Mouse (Mus musculus): ENCODE results near the gene Tcf21.

Gene Tcf21

DNA sequence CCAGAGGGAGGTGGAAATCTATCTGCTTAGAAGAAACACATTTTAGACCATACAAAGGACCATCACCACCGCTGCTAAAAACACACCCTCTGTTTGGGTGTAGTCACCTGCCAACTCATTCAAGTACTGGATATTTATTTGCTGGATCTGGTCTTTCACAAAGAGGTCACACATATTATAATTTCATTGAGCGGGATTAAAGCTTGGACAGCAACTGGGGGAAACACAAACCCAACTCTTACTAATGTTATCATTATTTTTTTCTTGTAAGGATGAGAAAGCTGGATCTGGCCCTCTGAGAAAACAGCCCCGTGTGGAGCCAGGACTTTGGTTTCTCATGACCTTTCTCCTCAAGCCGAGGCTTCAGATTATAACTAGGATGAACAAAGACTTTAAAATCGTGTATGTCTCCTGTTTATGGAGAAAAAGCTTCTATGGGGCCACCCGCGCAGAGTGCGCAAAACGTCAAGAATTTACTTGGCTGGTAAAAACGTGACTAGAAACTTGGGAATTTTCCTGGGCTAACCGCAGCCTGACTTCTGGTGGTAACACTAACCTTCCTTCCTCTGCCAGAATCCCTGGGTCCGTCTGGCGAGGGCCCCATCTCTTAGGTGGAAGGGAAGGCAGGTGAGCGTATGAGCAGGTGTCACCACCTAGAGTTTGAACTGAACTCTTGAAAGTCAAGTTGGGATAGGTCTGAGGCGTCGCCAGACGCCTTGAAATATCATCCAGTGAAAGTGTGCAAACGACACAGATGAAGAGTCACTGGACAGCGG, 4.3 kb downstream of the Tcf21 start:
- no peak for DNase-seq

DNA sequence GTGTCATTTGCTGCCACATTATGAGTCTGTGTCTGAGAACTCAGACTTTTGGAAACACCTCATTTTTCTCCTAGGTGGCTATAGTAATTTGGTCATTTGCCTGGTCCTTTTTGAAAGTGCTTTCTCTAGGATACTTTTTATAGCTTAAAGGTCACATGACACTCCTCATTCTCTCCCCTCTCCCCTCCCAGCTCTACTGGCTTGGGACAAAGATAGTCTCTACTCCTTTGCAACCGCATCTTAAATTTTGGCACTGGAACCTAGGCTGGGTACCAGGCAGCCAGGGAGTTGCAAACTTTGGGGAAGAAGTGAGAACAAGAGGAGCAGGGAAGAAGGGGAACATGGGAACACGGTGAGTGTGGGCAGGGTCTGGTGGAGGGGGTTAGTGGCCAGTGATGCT, 5.2 kb downstream of the Tcf21 start:
- no peak for DNase-seq

DNA sequence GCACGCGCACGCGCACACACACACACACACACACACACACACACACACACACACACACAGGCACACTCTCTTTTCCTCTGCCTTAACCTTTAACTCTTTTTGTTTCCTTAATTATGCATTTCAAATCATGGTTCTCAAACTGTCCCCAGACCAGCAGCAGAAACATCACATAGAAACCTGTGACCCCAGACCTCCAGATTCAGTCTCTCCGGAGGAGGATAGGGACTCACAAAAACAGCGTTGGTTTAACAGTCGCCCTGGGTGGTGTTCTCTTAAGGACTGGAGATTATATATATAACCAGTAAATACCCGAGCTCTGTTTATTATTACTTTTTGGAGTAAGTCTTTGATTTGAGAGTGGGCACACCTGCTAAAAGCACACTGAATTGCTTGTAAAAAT, 5.7 kb downstream of the Tcf21 start:
- DNase-seq, result no peak

DNA sequence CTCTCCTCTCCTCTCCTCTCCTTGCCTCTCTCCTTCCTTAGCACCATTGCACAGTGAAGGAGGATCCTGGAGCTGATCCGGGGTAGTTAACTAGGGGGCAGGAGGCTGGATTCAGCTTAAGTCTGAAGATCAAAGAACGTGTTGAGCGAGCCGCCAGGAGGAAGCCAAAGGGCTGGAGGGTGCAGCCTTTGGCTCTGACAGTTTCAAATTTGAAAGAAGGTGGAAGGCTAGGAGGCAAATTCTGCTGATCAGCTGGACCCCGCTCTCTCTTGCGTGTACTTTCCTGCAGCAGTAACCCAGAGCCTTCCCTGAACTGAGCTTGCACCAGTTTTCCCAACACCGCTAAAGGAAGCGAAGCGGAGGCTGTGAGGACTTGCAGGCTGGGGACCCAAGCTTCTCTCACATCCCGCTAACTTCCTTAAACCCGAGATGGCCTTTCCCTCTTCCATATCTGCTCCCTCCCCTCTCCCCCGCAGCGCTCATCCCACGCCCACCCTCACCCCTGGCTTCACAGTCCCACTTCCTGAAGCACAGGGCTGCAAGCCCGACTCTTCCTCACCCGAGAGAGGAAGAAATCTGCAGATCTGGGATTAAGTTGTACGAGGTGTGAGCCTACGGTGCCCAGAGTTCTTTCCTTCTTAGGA, 6.5 kb downstream of the Tcf21 start:
- no peak for DNase-seq

DNA sequence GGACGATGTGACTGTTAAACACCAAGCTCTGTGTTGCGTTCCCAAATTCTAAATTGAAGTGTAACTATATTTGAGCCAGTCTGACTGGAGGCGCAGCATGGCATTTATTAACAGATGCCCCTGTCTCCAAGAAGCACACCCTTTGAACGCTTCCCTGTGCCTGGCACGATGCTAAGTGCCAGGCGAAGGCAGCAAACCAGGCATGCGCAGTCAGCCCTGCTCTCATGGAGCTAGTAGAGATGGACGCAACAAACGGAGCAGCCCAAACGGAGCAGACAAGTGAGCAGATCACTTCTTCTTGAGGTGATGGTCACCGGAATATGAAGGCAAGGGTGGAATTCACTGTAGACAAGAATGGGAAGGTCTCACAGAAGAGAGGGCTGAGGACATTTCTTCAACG, 8.1 kb downstream of the Tcf21 start:
- DNase-seq, result no peak

DNA sequence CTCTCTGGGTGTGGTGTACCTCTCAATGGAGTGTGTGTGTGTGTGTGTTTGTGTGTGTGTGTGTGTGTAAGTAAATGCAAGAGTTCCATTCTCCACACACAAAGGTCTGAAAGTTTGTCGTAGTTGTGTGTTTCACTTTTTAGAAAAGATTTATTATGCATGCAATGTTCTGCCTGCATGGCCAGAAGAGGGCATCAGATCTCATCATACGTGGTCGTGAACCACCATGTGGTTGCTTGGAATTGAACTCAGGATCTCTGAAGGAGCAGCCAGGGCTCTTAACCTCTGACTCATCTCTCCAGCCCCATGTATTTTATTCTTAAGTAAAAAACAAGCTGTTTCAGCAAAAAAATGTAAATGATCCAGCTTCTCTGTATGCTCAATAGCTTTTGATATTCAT, 37.3 kb downstream of the Tcf21 start:
- DNase-seq, result no peak

DNA sequence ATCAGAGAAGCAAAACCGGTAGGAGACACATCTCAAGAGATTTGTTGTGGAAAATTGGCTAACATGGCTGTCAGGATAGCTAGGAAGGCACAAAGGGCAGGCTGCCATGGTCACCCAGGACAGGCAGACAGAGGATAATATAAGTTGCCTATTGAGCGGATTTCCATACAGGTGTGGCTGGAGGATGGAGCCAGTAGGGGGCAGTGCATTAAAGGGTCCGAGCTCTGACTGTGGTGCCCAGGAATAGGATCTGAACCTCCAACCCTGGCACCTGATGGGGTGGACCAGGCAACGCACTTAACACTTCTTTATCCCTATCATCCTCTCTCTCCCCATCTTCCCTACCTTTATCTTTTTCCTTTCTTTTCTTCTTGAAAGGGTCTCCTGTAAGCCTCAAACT, 38.5 kb downstream of the Tcf21 start:
- no peak for DNase-seq

DNA sequence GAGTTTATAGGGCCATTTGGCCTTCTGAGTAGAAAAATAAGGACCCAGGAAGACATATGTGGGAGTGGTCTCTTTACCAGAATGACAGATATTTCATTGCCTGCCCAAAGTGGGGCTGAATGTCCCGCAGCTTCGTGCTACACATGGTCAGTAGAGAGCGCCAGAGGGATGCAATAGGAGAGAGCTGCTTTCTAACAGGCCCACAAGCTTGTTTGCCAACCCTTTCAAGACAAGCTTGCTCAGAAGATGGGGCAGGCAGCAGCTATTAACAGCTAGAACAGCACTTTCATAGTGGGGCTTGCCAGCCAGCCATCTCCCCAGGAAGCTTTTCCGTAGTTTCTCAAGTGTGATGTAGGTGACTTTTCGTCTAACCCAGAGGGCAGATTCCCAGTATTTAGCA, 42.0 kb downstream of the Tcf21 start:
- DNase-seq, result peak; percentile 3

DNA sequence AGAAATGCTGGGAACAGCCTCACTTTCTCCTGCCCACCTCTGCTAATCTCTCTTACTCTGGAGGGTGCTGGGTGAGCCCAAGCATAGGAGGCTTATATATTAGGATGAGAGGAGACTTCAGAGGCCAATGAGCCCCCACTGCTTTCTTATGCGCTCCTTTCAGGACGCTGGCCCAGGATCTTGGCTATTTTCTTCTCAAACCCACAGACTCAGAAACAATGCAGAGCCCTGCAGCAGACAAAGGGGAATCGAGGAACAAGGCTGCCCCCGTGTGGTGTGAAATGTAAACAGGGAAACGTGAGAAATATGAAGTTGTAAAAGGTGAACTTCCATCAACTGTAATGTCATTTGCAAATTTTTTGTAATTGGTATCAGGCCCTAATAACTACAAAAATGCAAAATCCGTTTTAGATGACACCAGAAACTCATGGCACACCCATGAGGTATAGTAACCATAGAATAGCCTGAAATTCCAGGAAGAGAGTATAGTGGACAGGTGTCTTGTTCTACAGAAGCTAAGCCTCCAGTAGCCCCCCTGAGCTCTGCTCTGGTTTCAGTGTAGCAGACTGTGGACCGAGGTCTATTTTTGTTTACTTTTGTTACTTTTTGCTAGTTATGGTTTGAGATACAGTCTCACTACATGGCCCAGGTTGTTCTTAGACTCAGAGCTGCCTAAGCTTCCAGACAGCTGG, 43.8 kb downstream of the Tcf21 start:
- DNase-seq, result peak; percentile 32

DNA sequence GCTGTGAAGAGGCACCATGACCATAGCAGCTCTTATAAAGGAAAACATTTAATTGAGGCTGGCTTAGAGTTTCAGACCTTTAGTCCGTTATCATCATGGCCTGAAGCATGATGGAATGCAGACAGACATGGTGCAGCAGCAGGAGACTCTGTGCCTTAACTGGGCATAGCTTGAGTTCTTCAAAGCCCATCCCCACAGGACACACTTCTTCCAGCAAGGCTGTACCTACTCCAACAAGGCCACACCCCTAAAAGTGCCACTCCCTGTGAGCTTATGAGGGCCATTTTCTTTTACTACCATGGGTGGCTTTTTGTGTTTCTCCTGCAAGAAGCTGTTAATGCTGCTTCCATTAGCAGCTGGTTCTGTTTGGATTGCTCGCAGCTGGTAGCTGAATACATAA, 44.5 kb downstream of the Tcf21 start:
- DNase-seq, result no peak

DNA sequence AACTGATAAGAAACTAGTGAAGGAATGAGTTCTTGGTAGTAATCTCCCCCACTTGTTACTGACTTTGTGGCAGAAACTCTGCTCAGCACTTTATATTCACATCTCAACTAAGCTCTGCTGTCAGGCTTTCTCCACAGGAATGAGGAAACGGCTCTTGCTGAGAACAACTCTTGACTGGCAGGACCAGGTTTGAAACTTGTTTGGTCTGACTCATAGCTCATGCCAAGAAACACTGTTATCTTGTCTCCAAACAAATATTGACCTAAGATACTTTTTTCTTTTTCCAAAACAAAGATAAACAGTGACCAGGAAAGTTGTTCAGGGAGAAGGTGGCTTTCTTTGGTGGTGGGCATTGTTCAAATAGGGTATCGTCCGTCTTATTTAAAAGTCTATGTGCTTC, 45.3 kb downstream of the Tcf21 start:
- no peak for DNase-seq
